Mouse (Mus musculus): ENCODE measurements at regions not wholly inside any gene's neighbourhood (a gene's known extent, or its start where the extent isn't known, plus 50 kb on each side); places are given as distances from the start of the nearest gene placed in this dataset.

DNA sequence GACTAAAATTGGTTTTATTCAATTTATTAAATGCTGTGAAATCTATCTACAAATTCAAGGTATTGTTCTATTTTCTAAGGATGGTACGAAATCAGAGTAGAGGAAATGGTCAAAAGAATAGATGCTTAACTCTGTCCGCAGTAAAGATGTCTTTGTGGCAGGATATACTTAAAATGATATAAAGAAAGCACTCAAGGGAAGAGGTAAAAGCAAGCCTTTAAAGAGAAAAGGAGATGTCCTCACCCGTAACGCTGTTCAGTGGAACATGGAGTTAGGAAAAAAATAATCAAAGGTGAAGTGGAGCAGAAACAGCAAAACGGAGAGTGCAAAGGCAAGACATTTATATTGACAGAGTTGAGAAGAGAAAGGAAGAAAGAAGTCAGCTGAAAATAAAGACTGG is 226.0 kb upstream of the Robo2 start:
- 69% methylated on average over 5 of the region's 5 CpGs for WGBS
- no peaks in the 10 kb centered on the region for H3K4me1 ChIP-seq (ENCODE audit: insufficient read depth, low read depth, low read length)
- H3K27me3 ChIP-seq (replicated peaks; ENCODE audit: insufficient read depth, low read length) = no peaks in the 10 kb centered on the region
- H3K36me3 ChIP-seq (ENCODE audit: insufficient read depth, low read length) = no peaks in the 10 kb centered on the region
- no peak for DNase-seq (ENCODE audit: low spot score)
- no peak overlapping the region for H3K4me2 ChIP-seq (replicated peaks; ENCODE audit: low read depth, low read length)
- no peaks in the 10 kb centered on the region for H3K9me3 ChIP-seq (ENCODE audit: low read length)
- no peak overlapping the region for H3K4me3 ChIP-seq (ENCODE audit: low read depth, low read length)
- no peak overlapping the region for H3K9ac ChIP-seq (replicated peaks; ENCODE audit: low read depth)
- TF ChIP-seq EP300 (IDR thresholded peaks at IDR 0.05) (no peak), CTCF (IDR thresholded peaks at IDR 0.05) (no peak)
- no peak for ATAC-seq
- no peak overlapping the region for H3K27ac ChIP-seq (ENCODE audit: low read length)

DNA sequence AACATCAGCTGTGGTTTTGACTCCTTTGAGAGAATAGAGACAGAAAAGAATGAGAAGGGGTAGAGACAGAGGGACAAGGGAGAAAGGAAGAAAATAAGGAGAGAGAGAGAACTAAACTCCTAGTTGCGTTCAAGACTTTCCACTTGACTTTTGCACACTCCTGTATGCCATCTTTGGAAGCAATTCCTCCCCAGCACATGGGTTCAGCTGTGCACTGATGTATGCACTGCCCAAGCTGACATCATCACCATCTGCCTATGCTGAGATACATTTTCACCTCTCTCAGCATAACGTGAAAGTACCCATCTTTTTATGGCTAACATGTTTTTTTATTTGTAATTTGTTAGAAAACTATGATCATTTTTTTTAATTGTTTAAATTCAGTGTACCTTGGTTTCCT is 214.2 kb upstream of the Robo2 start:
- DNase-seq (ENCODE audit: low spot score) (no peak), ATAC-seq (no peak)
- no peak overlapping the region for H3K4me2 ChIP-seq (replicated peaks; ENCODE audit: low read depth, low read length)
- no peaks in the 10 kb centered on the region for H3K36me3 ChIP-seq (ENCODE audit: insufficient read depth, low read length)
- no peaks in the 10 kb centered on the region for H3K9me3 ChIP-seq (ENCODE audit: low read length)
- H3K27me3 ChIP-seq (replicated peaks; ENCODE audit: insufficient read depth, low read length) = no peaks in the 10 kb centered on the region
- no peak overlapping the region for H3K9ac ChIP-seq (replicated peaks; ENCODE audit: low read depth)
- H3K4me1 ChIP-seq (ENCODE audit: insufficient read depth, low read depth, low read length) = no peaks in the 10 kb centered on the region
- H3K27ac ChIP-seq (ENCODE audit: low read length) = no peak overlapping the region
- 78% methylated on average over 2 of the region's 2 CpGs for WGBS
- H3K4me3 ChIP-seq (ENCODE audit: low read depth, low read length) = no peak overlapping the region
- TF ChIP-seq EP300 (IDR thresholded peaks at IDR 0.05) = no peak
- no peak for TF ChIP-seq CTCF (IDR thresholded peaks at IDR 0.05)

DNA sequence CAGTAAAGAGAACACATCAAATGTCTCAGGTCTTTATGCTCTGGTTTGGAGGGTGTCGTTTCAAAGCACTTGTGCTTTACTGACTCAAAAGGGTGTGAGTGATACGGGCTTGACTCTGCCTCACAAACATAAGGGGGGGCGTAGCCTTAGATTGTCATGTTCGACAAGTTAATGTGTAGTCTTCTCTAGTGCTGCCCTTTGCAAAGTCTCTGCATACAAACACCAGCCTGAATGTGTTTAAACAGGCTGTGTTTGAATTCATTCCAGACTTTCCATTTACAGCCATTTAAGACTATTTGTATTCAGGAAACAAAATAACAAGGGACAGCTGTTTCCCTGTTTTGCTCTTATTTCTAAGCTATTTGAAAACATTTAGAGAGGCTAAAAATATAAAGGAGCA is 200.4 kb upstream of the Robo2 start:
- Histone ChIP-seq H3K4me2 (replicated peaks; ENCODE audit: low read depth, low read length) (no peak overlapping the region), H3K4me1 (ENCODE audit: insufficient read depth, low read depth, low read length) (no peaks in the 10 kb centered on the region), H3K4me3 (ENCODE audit: low read depth, low read length) (no peak overlapping the region), H3K9me3 (ENCODE audit: low read length) (no peaks in the 10 kb centered on the region), H3K9ac (replicated peaks; ENCODE audit: low read depth) (no peak overlapping the region), H3K27ac (ENCODE audit: low read length) (no peak overlapping the region), H3K27me3 (replicated peaks; ENCODE audit: insufficient read depth, low read length) (no peaks in the 10 kb centered on the region), H3K36me3 (ENCODE audit: insufficient read depth, low read length) (no peaks in the 10 kb centered on the region)
- TF ChIP-seq CTCF (IDR thresholded peaks at IDR 0.05) (no peak), EP300 (IDR thresholded peaks at IDR 0.05) (no peak)
- WGBS = 28% methylated on average over 4 of the region's 4 CpGs
- ATAC-seq (no peak), DNase-seq (ENCODE audit: low spot score) (no peak)

DNA sequence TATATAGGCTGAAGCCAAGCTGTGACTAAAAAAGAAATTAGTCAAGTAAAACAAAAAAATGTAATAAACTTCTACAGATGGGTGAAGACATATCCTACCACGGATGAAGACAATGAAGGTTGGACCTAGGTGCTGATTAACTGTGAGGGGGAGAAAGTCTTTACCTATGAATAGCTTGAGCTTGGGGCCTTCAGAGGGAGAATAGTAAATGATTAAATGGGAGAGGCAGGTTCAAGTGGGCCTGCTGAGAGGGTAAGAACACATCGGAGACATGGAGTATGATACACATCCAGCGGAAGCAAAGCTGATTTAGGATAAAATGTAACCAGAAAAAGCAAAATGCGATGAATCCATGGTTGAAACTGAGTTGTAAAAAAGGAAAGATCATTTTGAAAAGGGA is 197.9 kb upstream of the Robo2 start:
- TF ChIP-seq EP300 (IDR thresholded peaks at IDR 0.05) = no peak
- TF ChIP-seq CTCF (IDR thresholded peaks at IDR 0.05) = no peak
- no peak for DNase-seq (ENCODE audit: low spot score)
- Histone ChIP-seq H3K4me2 (replicated peaks; ENCODE audit: low read depth, low read length) (no peak overlapping the region), H3K9ac (replicated peaks; ENCODE audit: low read depth) (no peak overlapping the region), H3K36me3 (ENCODE audit: insufficient read depth, low read length) (no peaks in the 10 kb centered on the region), H3K4me3 (ENCODE audit: low read depth, low read length) (no peak overlapping the region), H3K9me3 (ENCODE audit: low read length) (no peaks in the 10 kb centered on the region), H3K4me1 (ENCODE audit: insufficient read depth, low read depth, low read length) (no peaks in the 10 kb centered on the region), H3K27ac (ENCODE audit: low read length) (no peak overlapping the region), H3K27me3 (replicated peaks; ENCODE audit: insufficient read depth, low read length) (no peaks in the 10 kb centered on the region)
- WGBS = 66% methylated on average over 4 of the region's 4 CpGs
- no peak for ATAC-seq

DNA sequence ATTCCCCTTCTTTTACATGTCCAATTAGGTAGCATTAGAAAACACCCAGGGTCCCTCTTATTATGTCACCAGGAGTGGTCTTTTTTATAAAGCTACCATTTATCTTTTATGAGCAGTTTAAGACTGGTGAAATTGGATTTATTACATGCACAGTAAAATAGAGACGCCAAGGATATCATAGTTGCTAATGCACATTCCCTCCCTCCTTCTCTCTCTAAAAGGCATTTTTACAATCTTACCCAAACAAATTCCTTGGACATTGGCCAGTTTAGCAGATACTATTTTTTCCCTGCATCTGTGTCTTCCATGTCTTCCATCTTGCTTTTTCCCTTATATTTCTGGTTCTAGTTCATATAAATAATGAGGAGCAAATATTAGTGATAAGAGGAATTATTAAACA is 186.7 kb upstream of the Robo2 start:
- Histone ChIP-seq H3K4me1 (ENCODE audit: insufficient read depth, low read depth, low read length) (no peaks in the 10 kb centered on the region), H3K4me3 (ENCODE audit: low read depth, low read length) (no peak overlapping the region), H3K27ac (ENCODE audit: low read length) (no peak overlapping the region), H3K27me3 (replicated peaks; ENCODE audit: insufficient read depth, low read length) (no peaks in the 10 kb centered on the region), H3K36me3 (ENCODE audit: insufficient read depth, low read length) (no peaks in the 10 kb centered on the region), H3K4me2 (replicated peaks; ENCODE audit: low read depth, low read length) (no peak overlapping the region), H3K9ac (replicated peaks; ENCODE audit: low read depth) (no peak overlapping the region), H3K9me3 (ENCODE audit: low read length) (no peaks in the 10 kb centered on the region)
- TF ChIP-seq EP300 (IDR thresholded peaks at IDR 0.05) (no peak), CTCF (IDR thresholded peaks at IDR 0.05) (no peak)
- 69% methylated on average over 1 of the region's 1 CpGs for WGBS
- DNase-seq (ENCODE audit: low spot score) (no peak), ATAC-seq (no peak; the same call in 1 of the 2 replicates)

DNA sequence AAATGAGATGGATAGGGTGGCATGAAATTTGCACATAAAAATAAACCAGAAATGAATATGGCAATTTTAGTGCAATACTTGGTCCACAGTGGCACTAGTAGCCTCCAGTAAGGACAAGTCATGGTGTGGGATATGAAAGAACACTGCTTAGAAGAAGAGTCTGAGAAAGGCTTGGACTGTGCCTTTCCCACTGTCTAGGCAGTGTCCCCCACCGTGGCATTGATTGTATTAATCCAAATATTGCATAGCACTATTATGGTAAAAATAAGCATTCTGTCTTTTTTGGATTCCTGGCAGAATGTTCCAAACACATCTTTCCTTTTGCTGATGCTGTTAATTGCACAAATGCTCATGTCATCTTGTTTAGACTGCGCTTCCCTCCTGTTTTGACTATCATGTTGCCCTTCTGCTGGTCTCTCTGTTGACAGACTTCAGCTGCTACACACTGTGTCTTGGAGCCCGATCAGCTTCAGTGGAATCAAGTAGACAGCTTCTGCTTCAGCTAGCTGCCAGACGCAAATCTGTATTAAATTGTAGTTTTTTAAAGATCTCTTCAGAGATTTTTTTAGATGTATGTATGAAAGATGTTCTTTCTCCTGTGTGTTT is 186.2 kb upstream of the Robo2 start:
- peak; percentile 14; the same call in 1 of the 2 replicates for TF ChIP-seq EP300 (IDR thresholded peaks at IDR 0.05)
- no peak for TF ChIP-seq CTCF (IDR thresholded peaks at IDR 0.05)
- H3K27ac ChIP-seq (ENCODE audit: low read length) = no peak overlapping the region
- ATAC-seq (peak; percentile 75), DNase-seq (ENCODE audit: low spot score) (peak; percentile 42)
- H3K9me3 ChIP-seq (ENCODE audit: low read length) = no peaks in the 10 kb centered on the region
- no peaks in the 10 kb centered on the region for H3K36me3 ChIP-seq (ENCODE audit: insufficient read depth, low read length)
- no peak overlapping the region for H3K9ac ChIP-seq (replicated peaks; ENCODE audit: low read depth)
- H3K27me3 ChIP-seq (replicated peaks; ENCODE audit: insufficient read depth, low read length) = no peaks in the 10 kb centered on the region
- H3K4me2 ChIP-seq (replicated peaks; ENCODE audit: low read depth, low read length) = no peak overlapping the region
- no peaks in the 10 kb centered on the region for H3K4me1 ChIP-seq (ENCODE audit: insufficient read depth, low read depth, low read length)
- no peak overlapping the region for H3K4me3 ChIP-seq (ENCODE audit: low read depth, low read length)
- 33% methylated on average over 4 of the region's 4 CpGs for WGBS

DNA sequence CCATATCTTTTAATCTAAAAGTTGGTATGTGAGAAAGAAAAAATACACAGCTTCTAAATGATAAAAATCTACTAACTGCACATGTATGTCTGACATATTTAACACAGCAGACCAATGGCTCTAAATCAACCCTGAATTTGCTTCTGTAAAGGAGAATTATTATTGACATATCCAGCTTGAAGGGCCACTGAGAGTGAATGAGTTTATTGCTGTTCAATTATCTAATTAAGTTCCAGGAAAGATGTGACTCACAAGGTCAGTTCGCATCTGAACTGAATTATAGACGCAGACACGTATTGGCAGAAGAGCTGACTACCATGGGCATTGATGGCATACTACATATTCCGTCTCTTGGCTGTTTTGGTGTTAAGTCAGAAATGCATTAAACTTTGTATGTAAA is 180.3 kb upstream of the Robo2 start:
- Histone ChIP-seq H3K27me3 (replicated peaks; ENCODE audit: insufficient read depth, low read length) (no peaks in the 10 kb centered on the region), H3K4me1 (ENCODE audit: insufficient read depth, low read depth, low read length) (no peaks in the 10 kb centered on the region), H3K4me2 (replicated peaks; ENCODE audit: low read depth, low read length) (no peak overlapping the region), H3K4me3 (ENCODE audit: low read depth, low read length) (no peak overlapping the region), H3K9ac (replicated peaks; ENCODE audit: low read depth) (no peak overlapping the region), H3K36me3 (ENCODE audit: insufficient read depth, low read length) (no peaks in the 10 kb centered on the region), H3K9me3 (ENCODE audit: low read length) (no peaks in the 10 kb centered on the region), H3K27ac (ENCODE audit: low read length) (no peak overlapping the region)
- DNase-seq (ENCODE audit: low spot score) (no peak), ATAC-seq (no peak)
- WGBS = 93% methylated on average over 4 of the region's 4 CpGs
- TF ChIP-seq EP300 (IDR thresholded peaks at IDR 0.05) = no peak
